Mouse (Mus musculus) ovary, postnatal 10 days (tissue): ENCODE results near the gene Syk.

Source experiments
- DNase-seq: peaks from one replicate; pipeline ENCODE4 v3.0.0; 2022; ENCODE audit warnings: low spot score

The Syk gene

GRCm38 (mm10) chr13:52569194-52569769 is 13.7 kb upstream of the Syk start:
- DNase-seq = no peak

- no peak for DNase-seq
These were observed 12.7 kb upstream of the Syk start for GRCm38 (mm10) chr13:52570276-52570675.

GRCm38 (mm10) chr13:52571591-52572384 is 11.2 kb upstream of the Syk start:
- no peak for DNase-seq

GRCm38 (mm10) chr13:52572451-52573446 is 10.2 kb upstream of the Syk start:
- DNase-seq = no peak

- DNase-seq = no peak
These were observed 8.7 kb upstream of the Syk start for GRCm38 (mm10) chr13:52574311-52574710.

GRCm38 (mm10) chr13:52575483-52575882 is 7.5 kb upstream of the Syk start:
- DNase-seq = no peak

GRCm38 (mm10) chr13:52576021-52576614 is 6.9 kb upstream of the Syk start:
- DNase-seq = no peak

GRCm38 (mm10) chr13:52576841-52577240 is 6.1 kb upstream of the Syk start:
- DNase-seq = no peak

- DNase-seq = no peak
These were observed 5.5 kb upstream of the Syk start for GRCm38 (mm10) chr13:52577326-52577920.

GRCm38 (mm10) chr13:52577939-52578338 is 5.0 kb upstream of the Syk start:
- no peak for DNase-seq

- DNase-seq = no peak
These were observed 4.2 kb upstream of the Syk start for GRCm38 (mm10) chr13:52578776-52579175.

- DNase-seq = no peak
These were observed 481 bp upstream of the Syk start for GRCm38 (mm10) chr13:52582506-52582877.

- DNase-seq = no peak
These were observed 1.1 kb downstream of the Syk start for GRCm38 (mm10) chr13:52583943-52584562.

GRCm38 (mm10) chr13:52584654-52585455 is 1.9 kb downstream of the Syk start:
- no peak for DNase-seq

GRCm38 (mm10) chr13:52587761-52588160 is 4.8 kb downstream of the Syk start:
- no peak for DNase-seq

- DNase-seq = no peak
These were observed 6.1 kb downstream of the Syk start for GRCm38 (mm10) chr13:52589043-52589442.

- DNase-seq = no peak
These were observed 8.9 kb downstream of the Syk start for GRCm38 (mm10) chr13:52591831-52592230.

- no peak for DNase-seq
These were observed 13.7 kb downstream of the Syk start for GRCm38 (mm10) chr13:52596692-52597091.

- DNase-seq = no peak
These were observed 14.2 kb downstream of the Syk start for GRCm38 (mm10) chr13:52597092-52597678.

- no peak for DNase-seq
These were observed 15.3 kb downstream of the Syk start for GRCm38 (mm10) chr13:52598233-52598632.
